Mouse (Mus musculus) gastrocnemius, postnatal 36 days (tissue): ENCODE measurements around the gene Sstr5. TPM values are rescaled to one million over a fixed set of nuclear protein-coding genes. Genes with fewer than 3 reads are reported as not detected.

Experiments
- DNase-seq, 2 experiments: peaks; one replicate each; pipeline ENCODE4 v3.0.0; 2022
- intact Hi-C: fragments of 180-260 bp; cut with DNase I; formaldehyde crosslinking; loops from one replicate; pipeline ENCODE4 v1.15.1; 2025
- total RNA-seq, 2 experiments: library from RNA; stranded (reverse); gene quantifications; 2 replicates each; pipeline ENCODE4 v1.2.3; 2021

The Sstr5 gene
- total RNA-seq, 2 experiments from 2014 or later = not detected

DNA sequence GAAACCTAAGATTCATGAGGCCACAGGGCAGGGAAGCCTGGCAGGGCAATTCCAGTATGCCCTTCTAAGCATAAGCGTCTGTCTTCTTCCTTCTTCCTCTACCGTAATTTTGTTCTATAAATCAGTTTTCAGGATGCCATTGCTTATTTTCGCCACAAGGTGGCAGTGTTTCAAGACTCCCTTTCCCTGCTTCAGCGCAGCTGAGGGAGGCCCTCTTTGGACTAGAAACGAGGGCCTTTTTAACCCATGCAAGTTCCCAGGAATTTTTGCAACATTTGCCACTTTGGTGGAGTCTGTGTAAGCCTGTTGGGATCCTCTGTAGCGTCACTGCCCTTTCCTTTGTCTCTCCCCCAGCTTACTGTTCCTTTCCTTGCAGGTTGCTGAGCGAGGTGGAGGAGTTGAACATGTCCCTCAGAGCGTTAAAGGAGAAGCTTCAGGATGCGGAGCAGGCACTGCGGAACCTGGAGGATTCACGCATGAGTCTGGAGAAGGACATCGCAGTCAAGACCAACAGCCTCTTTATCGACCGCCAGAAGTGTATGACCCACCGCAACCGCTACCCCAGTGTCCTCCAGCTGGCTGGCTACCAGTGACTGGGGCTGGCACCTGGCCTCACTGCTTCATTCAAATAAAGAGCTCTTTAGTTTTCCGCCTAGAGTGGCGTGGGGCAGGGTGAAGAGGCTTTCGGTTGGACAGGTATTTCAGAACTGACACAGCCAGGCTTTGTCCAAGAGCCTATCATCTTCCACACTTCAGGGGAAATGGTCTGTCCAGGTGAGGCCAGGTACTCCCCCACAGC, 20.9 kb downstream of the Sstr5 start:
- no peak for DNase-seq
- intact Hi-C loops = loop anchor here (1.0 kb wide), 1 partner anchor 31 kb away; no protein-coding TSS in a partner anchor

- intact Hi-C loops = no loop called here
- peak in 1 of 2 experiments; percentile 28 for DNase-seq
Measured at GRCm38 (mm10) chr17:25474330-25475077, 22.6 kb downstream of the Sstr5 start.

- intact Hi-C loops = no loop called here
- no peak for DNase-seq
Measured at GRCm38 (mm10) chr17:25472044-25472443, 25.0 kb downstream of the Sstr5 start.

GRCm38 (mm10) chr17:25471418-25471817, 25.7 kb downstream of the Sstr5 start:
- DNase-seq = no peak
- intact Hi-C loops = no loop called here

- intact Hi-C loops = loop anchor here (1.0 kb wide), 1 partner anchor 72 kb away; no protein-coding TSS in a partner anchor
- peak; percentile 21 to 29 for DNase-seq
Measured at GRCm38 (mm10) chr17:25469798-25470197, 27.3 kb downstream of the Sstr5 start.

DNA sequence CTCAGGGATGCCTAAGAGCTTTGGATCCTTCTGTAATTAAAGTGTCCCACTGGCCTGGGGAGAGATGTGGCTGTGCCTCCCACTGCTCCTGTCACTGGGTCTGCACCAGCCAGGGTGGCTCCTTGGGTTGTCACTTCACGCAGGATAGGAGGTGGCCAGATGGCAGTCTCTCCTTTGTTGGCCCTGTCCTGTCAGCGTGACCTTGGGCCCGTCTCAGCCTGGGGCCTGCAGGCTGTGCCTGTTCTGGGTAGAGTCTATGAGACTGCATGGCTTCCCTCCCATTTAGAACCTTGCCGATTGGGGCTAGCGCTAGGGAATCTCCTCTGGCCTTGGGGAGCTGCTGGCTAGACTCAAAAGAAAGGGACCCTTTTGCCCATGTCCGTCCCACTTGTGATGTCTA, 28.8 kb downstream of the Sstr5 start:
- no peak for DNase-seq
- intact Hi-C loops = no loop called here

DNA sequence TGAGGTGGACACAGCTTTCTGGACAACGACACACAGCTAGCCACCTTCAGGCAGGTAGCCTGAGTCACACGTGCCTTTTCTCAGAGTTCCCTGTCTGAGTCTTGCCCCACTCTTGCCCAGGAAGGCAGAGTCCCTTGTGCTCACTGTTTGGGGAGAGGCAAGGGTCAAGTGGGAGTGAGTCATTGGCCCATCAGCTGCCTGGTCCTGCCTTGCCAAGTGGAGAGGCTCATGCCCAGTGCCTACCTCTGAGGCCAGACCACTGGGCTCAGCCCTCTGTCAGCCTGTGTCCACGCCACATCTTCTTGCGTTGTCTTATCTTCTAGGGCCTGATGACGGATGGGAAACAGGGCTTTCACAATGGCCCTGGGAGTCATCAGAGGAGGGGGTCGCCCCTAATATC, 29.3 kb downstream of the Sstr5 start:
- intact Hi-C loops = loop anchor here (2.0 kb wide), 1 partner anchor 135 kb away; no protein-coding TSS in a partner anchor
- DNase-seq = no peak

GRCm38 (mm10) chr17:25466257-25466656, 30.8 kb downstream of the Sstr5 start:
- intact Hi-C loops = loop anchor here (2.0 kb wide), 1 partner anchor 133 kb away; no protein-coding TSS in a partner anchor
- DNase-seq = no peak

DNA sequence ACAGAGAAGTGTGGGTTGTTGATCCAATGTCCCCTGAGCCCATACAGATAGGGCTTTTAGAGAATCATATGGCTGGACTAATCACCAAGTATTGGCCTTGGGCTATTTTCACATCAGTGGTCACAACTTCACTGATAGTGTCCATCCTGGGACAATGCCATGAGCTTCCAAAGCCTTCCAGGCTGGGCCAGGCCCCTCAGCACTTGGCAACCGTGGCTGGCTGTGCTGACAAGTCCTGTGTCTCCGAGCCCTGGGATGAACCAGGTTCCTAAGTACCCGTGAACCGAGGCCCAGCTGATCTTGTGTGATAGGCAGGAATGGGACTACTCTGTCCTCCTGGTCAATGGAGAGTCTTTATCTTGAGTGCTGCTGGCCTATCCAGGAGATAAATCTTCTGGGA, 33.0 kb downstream of the Sstr5 start:
- DNase-seq = no peak
- intact Hi-C loops = no loop called here

GRCm38 (mm10) chr17:25463326-25463945, 33.7 kb downstream of the Sstr5 start:
- DNase-seq = no peak
- intact Hi-C loops = no loop called here

GRCm38 (mm10) chr17:25462236-25462875, 34.7 kb downstream of the Sstr5 start:
- intact Hi-C loops = no loop called here
- DNase-seq = no peak

DNA sequence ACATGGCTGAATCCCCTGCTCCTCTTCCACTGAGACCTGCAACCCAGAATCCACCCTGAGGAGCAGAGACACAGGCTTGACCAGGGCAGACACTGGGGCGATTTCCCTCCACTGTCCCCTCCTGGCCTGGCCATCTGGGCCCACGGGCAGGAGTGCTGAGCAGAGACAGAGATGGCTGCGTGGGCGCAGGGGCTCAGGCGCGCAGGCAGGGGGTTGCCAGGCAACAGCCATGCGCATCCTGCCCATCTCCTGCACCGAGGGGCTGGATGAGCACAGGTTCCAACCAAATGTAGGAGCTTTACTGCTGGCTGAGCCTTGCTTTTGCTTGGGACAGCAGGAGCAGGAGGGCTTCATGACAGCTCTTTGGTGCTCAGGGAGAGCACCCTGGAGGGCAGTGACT, 40.5 kb downstream of the Sstr5 start:
- no peak for DNase-seq
- intact Hi-C loops = no loop called here

GRCm38 (mm10) chr17:25454272-25454671, 42.8 kb downstream of the Sstr5 start, which contains the start of gene Tekt4:
Gene Tekt4 (plus strand): TSS chr17:25454615.
- intact Hi-C loops = no loop called here
- no peak for DNase-seq

DNA sequence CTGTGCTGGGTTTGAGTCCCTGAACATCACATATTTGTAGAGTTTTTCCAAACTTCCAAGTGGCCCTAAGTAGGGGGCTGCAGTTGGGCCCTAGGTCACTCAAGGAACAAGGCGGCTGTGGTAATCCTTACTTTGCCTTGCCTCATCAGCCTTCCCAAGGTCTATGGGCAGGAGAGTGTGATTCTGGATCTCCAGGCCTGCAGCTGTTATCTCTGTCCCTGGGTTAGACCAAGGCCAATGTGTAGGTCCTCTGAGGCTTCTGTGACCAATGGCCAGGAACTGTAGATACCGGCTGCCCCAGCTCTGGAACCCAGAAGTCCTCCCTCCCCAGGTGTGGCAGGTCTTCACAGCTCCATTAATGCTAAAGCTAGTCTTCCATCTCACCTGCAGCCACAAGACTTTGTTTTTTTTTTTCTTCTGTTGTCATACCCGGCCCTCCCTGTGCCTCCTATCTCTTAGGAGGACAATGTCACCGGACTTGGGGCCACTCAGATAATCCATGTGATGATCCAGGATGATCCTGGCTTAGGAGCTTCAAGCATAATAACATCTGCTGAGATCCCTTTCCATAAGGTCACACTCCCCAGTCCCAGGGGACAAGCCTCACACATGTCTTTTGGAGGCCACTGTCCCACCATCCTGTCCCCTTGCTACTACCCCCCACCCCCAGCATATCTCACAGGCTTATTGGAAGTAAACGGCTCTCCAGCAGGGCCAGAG, 44.7 kb downstream of the Sstr5 start:
- intact Hi-C loops = no loop called here
- DNase-seq = no peak

GRCm38 (mm10) chr17:25450329-25450728, 46.8 kb downstream of the Sstr5 start:
- intact Hi-C loops = no loop called here
- no peak for DNase-seq

DNA sequence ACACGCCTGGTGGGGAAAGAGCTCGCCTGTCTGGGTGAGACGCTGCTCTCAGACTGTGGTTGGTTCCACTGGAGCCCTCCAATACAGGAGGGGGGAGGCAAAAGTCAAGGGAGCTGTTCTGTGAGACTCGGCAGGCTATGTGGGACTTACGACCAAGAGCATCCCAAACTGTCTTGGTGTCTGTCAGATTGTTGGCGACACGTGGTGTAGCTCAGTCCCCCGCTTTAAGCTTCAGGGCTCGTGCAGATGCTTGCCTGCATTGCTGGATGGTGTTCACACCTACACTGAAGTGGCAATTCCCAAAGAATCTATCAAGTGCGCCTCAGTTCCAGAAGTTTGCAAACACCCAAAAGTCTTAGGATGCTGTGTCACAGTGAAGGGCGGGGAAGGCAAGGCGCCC, 49.2 kb downstream of the Sstr5 start:
- DNase-seq = no peak
- intact Hi-C loops = no loop called here

- no peak for DNase-seq
- intact Hi-C loops = no loop called here
Measured at GRCm38 (mm10) chr17:25445841-25446240, 51.2 kb downstream of the Sstr5 start.

GRCm38 (mm10) chr17:25445074-25445473, 52.0 kb downstream of the Sstr5 start:
- DNase-seq = no peak
- intact Hi-C loops = no loop called here

DNA sequence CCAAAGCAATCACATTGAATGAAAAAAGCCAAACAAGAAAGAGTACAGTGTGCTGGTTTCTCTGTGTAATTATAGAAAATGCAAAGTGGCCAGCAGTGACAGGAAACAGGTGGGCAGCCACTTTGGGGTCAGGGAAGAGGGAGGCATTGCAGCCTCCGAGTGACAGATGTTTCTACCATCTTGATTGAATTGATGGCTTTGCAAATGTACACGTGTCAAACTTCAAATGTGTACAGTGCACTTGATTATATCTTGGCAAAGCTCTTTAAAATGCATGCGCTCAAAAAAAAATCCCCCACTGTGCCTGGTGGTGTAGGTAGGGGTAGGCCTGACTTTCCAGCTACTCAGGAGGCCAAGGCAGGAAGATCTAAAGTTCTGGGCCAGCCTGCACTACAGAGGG, 54.2 kb downstream of the Sstr5 start:
- intact Hi-C loops = no loop called here
- DNase-seq = no peak

DNA sequence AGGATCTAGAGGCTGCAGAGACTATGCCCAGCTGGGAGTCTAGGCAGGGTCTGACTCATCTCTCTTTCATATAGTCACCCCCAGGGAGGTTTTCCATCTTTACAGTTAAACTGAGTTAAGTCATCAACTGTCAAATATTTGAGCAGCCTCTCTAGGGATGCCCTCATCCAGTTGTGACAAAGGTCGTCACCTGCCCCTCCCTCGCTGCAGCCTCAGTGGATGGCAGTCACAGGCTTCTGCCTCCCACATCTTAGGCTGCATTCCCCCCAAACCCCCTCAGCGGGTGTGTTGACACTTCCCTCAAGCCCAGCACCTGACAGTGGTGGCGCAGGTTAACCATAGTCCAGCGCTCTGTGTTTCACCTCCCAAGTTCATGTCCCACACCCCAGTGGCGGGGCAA, 55.7 kb downstream of the Sstr5 start:
- intact Hi-C loops = no loop called here

More for the DNA sequence above, 55.7 kb downstream of the Sstr5 start:
- DNase-seq = no peak
